Mouse (Mus musculus): ENCODE measurements around the gene Lsamp.

DNA sequence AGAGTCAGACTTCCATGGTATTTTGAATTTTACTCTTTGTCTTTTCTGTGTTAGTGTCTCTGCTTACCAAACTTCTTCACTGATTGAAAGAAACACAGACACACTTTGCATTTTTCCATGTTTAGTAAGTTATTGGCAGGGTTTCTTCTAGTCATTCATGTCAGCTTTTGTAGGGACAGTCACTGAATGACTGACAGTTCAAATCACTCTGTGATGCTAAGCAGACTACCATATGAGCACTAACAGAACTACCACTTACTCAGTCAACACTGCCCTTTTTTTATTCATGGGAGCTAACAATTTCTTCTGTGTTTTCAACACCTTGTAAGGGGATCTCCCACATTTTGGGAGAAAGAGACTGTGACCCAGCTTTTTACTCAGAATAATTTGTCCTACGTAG lies 75.8 kb downstream of the Lsamp start:
- TF ChIP-seq POLR2A (IDR thresholded peaks at IDR 0.05; ENCODE audit: control insufficient read depth, low read depth, low read length) (no peak), CTCF (IDR thresholded peaks at IDR 0.05; ENCODE audit: control insufficient read depth, insufficient read depth, insufficient replicate concordance, low read depth, low read length) (no peak)
